In genomic region chr8:118850381-118850780, GRCm38 (mm10) we compare ENCODE assay signal across 8 mouse cellular contexts.
A peak's percentile ranks its signal among the peaks of the same experiment; 100 is the strongest.
DNase-seq lines count a peak whose midpoint lies in the region; ATAC-seq and TF ChIP-seq lines count a peak whose summit lies in the region.

No protein-coding gene starts in this region.

- 29% methylated on average over 6 of the region's 6 CpGs for WGBS in intestine, postnatal 0 days
- 20% methylated on average over 6 of the region's 6 CpGs for WGBS in intestine, embryonic 15.5 days
- 22% methylated on average over 6 of the region's 6 CpGs for whole genome bisulfite sequencing in bone marrow, adult 2 months
- 24% methylated on average over 6 of the region's 6 CpGs for WGBS in forebrain, embryonic 12.5 days
- WGBS in midbrain, postnatal 0 days, result 25% methylated on average over 6 of the region's 6 CpGs

- intact Hi-C loops in heart, postnatal 25 days (cut with DNase I), result loop anchor here (2.0 to 10.0 kb wide), 6 partner anchors 148 to 920 kb away; no protein-coding TSS in a partner anchor
- intact Hi-C loops in left cerebral cortex, adult 2 months (cut with DNase I), result loop anchor here (1.0 to 10.0 kb wide), 4 partner anchors 396 to 918 kb away; no protein-coding TSS in a partner anchor

- H3K4me2 ChIP-seq in intestine, postnatal 0 days (replicated peaks; ENCODE audit: low read depth), result no peak overlapping the region
- H3K4me2 ChIP-seq in intestine, embryonic 15.5 days (replicated peaks), result no peak overlapping the region
- no peak overlapping the region for H3K4me2 ChIP-seq in forebrain, embryonic 12.5 days
- H3K4me2 ChIP-seq in midbrain, postnatal 0 days (ENCODE audit: low read depth, low read length, poor library complexity, severe bottlenecking), result no peak overlapping the region

- no peak for ATAC-seq in intestine, postnatal 0 days
- ATAC-seq in intestine, embryonic 15.5 days, result no peak
- ATAC-seq in forebrain, embryonic 12.5 days (ENCODE audit: low FRiP score), result peak; percentile 57
- no peak for ATAC-seq in midbrain, postnatal 0 days (ENCODE audit: low FRiP score)

- H3K4me1 ChIP-seq in intestine, postnatal 0 days (replicated peaks; ENCODE audit: control insufficient read depth, insufficient read depth, low read length), result no peaks in the 10 kb centered on the region
- no peaks in the 10 kb centered on the region for H3K4me1 ChIP-seq in intestine, embryonic 15.5 days (replicated peaks)
- no peaks in the 10 kb centered on the region for H3K4me1 ChIP-seq in bone marrow, adult 2 months (ENCODE audit: control insufficient read depth, insufficient read depth, low read length)
- peaks cover 10% of the 10 kb centered on the region for H3K4me1 ChIP-seq in forebrain, embryonic 12.5 days
- no peaks in the 10 kb centered on the region for H3K4me1 ChIP-seq in midbrain, postnatal 0 days (ENCODE audit: insufficient read depth, low read length)

- no peak overlapping the region for H3K4me3 ChIP-seq in intestine, postnatal 0 days (ENCODE audit: low read depth, low read length)
- no peak overlapping the region for H3K4me3 ChIP-seq in intestine, embryonic 15.5 days (replicated peaks)
- H3K4me3 ChIP-seq in bone marrow, adult 2 months (replicated peaks; ENCODE audit: control insufficient read depth, low read depth, low read length), result no peak overlapping the region
- H3K4me3 ChIP-seq in forebrain, embryonic 12.5 days (replicated peaks), result no peak overlapping the region
- no peak overlapping the region for H3K4me3 ChIP-seq in left cerebral cortex, adult 2 months
- no peak overlapping the region for H3K4me3 ChIP-seq in midbrain, postnatal 0 days (ENCODE audit: low read depth, low read length)

- peak; percentile 92 for TF ChIP-seq CTCF in intestine, postnatal 0 days (IDR thresholded peaks at IDR 0.05; ENCODE audit: low read depth)
- TF ChIP-seq CTCF in bone marrow, adult 2 months (IDR thresholded peaks at IDR 0.05; ENCODE audit: control insufficient read depth, insufficient read depth, low read length), result peak; percentile 53; the same call in 1 of the 2 replicates
- TF ChIP-seq CTCF in left cerebral cortex, adult 2 months (IDR thresholded peaks at IDR 0.05), result peak; percentile 99
- TF ChIP-seq CTCF in midbrain, postnatal 0 days (IDR thresholded peaks at IDR 0.05), result peak; percentile 97

- H3K9ac ChIP-seq in intestine, postnatal 0 days (ENCODE audit: low read depth, low read length), result no peak overlapping the region
- no peak overlapping the region for H3K9ac ChIP-seq in intestine, embryonic 15.5 days
- no peak overlapping the region for H3K9ac ChIP-seq in forebrain, embryonic 12.5 days
- H3K9ac ChIP-seq in midbrain, postnatal 0 days (replicated peaks; ENCODE audit: low read length, poor library complexity, severe bottlenecking), result no peak overlapping the region

- H3K27ac ChIP-seq in intestine, postnatal 0 days (ENCODE audit: low read depth, low read length), result no peak overlapping the region
- no peak overlapping the region for H3K27ac ChIP-seq in intestine, embryonic 15.5 days
- no peak overlapping the region for H3K27ac ChIP-seq in bone marrow, adult 2 months (ENCODE audit: control insufficient read depth, insufficient read depth, low read depth, low read length, poor library complexity)
- no peak overlapping the region for H3K27ac ChIP-seq in forebrain, embryonic 12.5 days
- no peak overlapping the region for H3K27ac ChIP-seq in left cerebral cortex, adult 2 months
- no peak overlapping the region for H3K27ac ChIP-seq in midbrain, postnatal 0 days (ENCODE audit: low read depth, low read length)

- no peaks in the 10 kb centered on the region for H3K36me3 ChIP-seq in intestine, postnatal 0 days (ENCODE audit: control insufficient read depth, insufficient read depth)
- H3K36me3 ChIP-seq in intestine, embryonic 15.5 days, result no peaks in the 10 kb centered on the region
- no peaks in the 10 kb centered on the region for H3K36me3 ChIP-seq in forebrain, embryonic 12.5 days (replicated peaks)
- H3K36me3 ChIP-seq in midbrain, postnatal 0 days (ENCODE audit: insufficient read depth, low read length), result no peaks in the 10 kb centered on the region

- H3K27me3 ChIP-seq in intestine, postnatal 0 days (replicated peaks; ENCODE audit: control insufficient read depth, insufficient read depth, low read length), result no peaks in the 10 kb centered on the region
- no peaks in the 10 kb centered on the region for H3K27me3 ChIP-seq in intestine, embryonic 15.5 days (replicated peaks)
- H3K27me3 ChIP-seq in forebrain, embryonic 12.5 days, result peaks cover 3% of the 10 kb centered on the region; the same call in 1 of the 2 replicates
- H3K27me3 ChIP-seq in midbrain, postnatal 0 days (ENCODE audit: insufficient read depth, low read length), result no peaks in the 10 kb centered on the region

- peak; percentile 17 for DNase-seq in heart, postnatal 25 days (ENCODE audit: low spot score)
- DNase-seq in left cerebral cortex, adult 2 months (ENCODE audit: extremely low spot score in 1 of 2, low spot score in 2 of 2), result peak; percentile 74 to 79
- DNase-seq in midbrain, postnatal 0 days (ENCODE audit: low spot score), result peak; percentile 74
- peak; percentile 23 to 50 for DNase-seq in thymus, postnatal 10 days (ENCODE audit: low spot score in 2 of 2)

- TF ChIP-seq POLR2A in bone marrow, adult 2 months (IDR thresholded peaks at IDR 0.05; ENCODE audit: borderline replicate concordance, control insufficient read depth, low read depth, low read length), result no peak

- H3K9me3 ChIP-seq in intestine, postnatal 0 days (ENCODE audit: control insufficient read depth), result no peaks in the 10 kb centered on the region
- no peaks in the 10 kb centered on the region for H3K9me3 ChIP-seq in intestine, embryonic 15.5 days
- H3K9me3 ChIP-seq in forebrain, embryonic 12.5 days, result no peaks in the 10 kb centered on the region
- no peaks in the 10 kb centered on the region for H3K9me3 ChIP-seq in midbrain, postnatal 0 days (ENCODE audit: low read length)

Comparison
In these comparisons a context has a peak if more than half of its experiments do, and no peak if none do; other contexts are left out.
1. DNase-seq: peak in every context shown above with its lines; median percentile 76 in left cerebral cortex, adult 2 months; 74 in midbrain, postnatal 0 days; 36 in thymus, postnatal 10 days; 17 in heart, postnatal 25 days.